ENCODE assay signal across 8 mouse cellular contexts in the genomic region with DNA sequence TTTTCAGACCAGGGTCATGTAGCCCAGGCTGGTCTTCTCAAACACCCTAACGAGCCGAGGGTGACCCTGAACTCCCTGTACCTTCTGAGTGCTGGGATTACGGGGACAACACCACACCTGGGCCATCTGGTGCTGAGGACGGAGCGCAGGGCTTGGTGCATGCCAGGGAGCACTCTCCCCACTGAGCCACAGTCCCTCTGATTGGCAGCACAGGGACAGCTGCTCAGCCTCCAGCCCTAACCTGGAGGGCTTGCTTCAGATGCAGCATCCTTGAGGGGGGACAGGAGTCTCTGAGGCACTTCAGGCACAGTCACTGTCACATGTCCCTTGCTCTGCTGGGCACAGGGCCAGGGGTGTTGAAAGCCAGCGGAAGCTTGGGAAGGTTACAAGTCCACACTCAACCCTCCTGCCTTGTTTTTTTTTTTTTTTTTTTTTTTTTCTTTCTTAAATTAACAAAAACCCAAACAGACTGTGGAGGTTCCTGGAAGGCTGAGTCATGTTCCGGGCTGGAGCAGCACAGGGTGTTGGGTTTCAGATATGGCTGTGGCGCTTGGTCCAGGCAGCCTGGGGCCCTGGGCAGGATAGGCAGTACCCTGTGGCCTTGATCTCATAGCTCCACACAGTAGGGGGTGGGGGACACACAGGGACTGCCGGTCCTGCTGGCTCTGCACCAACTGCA. TPM values are rescaled to one million over a fixed set of nuclear protein-coding genes. Genes with fewer than 3 reads are reported as not detected.
DNase-seq lines count a peak whose midpoint lies in the region; ATAC-seq and TF ChIP-seq lines count a peak whose summit lies in the region.

No protein-coding gene starts in this region.

- H3K4me1 ChIP-seq in intestine, embryonic 15.5 days (replicated peaks): peaks cover 23% of the 10 kb centered on the region
- peaks cover 12% of the 10 kb centered on the region for H3K4me1 ChIP-seq in thymus, adult 2 months (replicated peaks; ENCODE audit: control insufficient read depth, insufficient read depth, low read length)

- DNase-seq in adrenal gland, adult 18-20 months (ENCODE audit: low spot score in 2 of 2): peak; percentile 82 to 88
- peak; percentile 89 for DNase-seq in cerebellum, postnatal 10 days
- peak; percentile 83 for DNase-seq in gastrocnemius, postnatal 10 days
- DNase-seq in left cerebral cortex, postnatal 25 days (ENCODE audit: low spot score in 2 of 2): peak; percentile 64 to 82
- peak; percentile 54 for DNase-seq in right cerebral cortex, postnatal 4 days
- DNase-seq in thymus, adult 2 months: no peak

- TF ChIP-seq POLR2A in thymus, adult 2 months (IDR thresholded peaks at IDR 0.05; ENCODE audit: control insufficient read depth, extremely low read depth, insufficient read depth, low read length, poor library complexity): no peak

- no peaks in the 10 kb centered on the region for H3K27me3 ChIP-seq in intestine, embryonic 15.5 days (replicated peaks)
- H3K27me3 ChIP-seq in thymus, adult 2 months (ENCODE audit: control insufficient read depth, insufficient read depth, low read length): no peaks in the 10 kb centered on the region

- H3K9ac ChIP-seq in intestine, embryonic 15.5 days: peak overlapping the region; percentile 31; the same call in 1 of the 2 replicates

- H3K9me3 ChIP-seq in intestine, embryonic 15.5 days: no peaks in the 10 kb centered on the region

- TF ChIP-seq CTCF in thymus, adult 2 months (IDR thresholded peaks at IDR 0.05; ENCODE audit: borderline replicate concordance, control insufficient read depth, extremely low read depth, insufficient read depth, low read length, poor library complexity): no peak

- H3K36me3 ChIP-seq in intestine, embryonic 15.5 days: peaks cover 3% of the 10 kb centered on the region; the same call in 1 of the 2 replicates
- H3K36me3 ChIP-seq in thymus, adult 2 months (ENCODE audit: control insufficient read depth, insufficient read depth, low read length): peaks cover 3% of the 10 kb centered on the region; the same call in 1 of the 2 replicates

- no peak overlapping the region for H3K4me2 ChIP-seq in intestine, embryonic 15.5 days (replicated peaks)

- no peak overlapping the region for H3K4me3 ChIP-seq in intestine, embryonic 15.5 days (replicated peaks)
- H3K4me3 ChIP-seq in thymus, adult 2 months (ENCODE audit: control insufficient read depth, insufficient read depth, low read length): no peak overlapping the region

- intact Hi-C loops in left cerebral cortex, postnatal 25 days (cut with DNase I): no loop called here

- ATAC-seq in intestine, embryonic 15.5 days: peak; percentile 78
- ATAC-seq in megakaryocyte, adult 5-6 weeks (ENCODE audit: poor library complexity, severe bottlenecking): peak; percentile 41

- WGBS in intestine, embryonic 15.5 days: 59% methylated on average over 9 of the region's 9 CpGs
- 72% methylated on average over 9 of the region's 9 CpGs for WGBS in thymus, adult 2 months

- peak overlapping the region; percentile 76 for H3K27ac ChIP-seq in intestine, embryonic 15.5 days
- H3K27ac ChIP-seq in thymus, adult 2 months (ENCODE audit: control insufficient read depth, insufficient read depth, low read length): no peak overlapping the region

RNA-seq across cellular contexts. Expression of a gene that starts 24.0 kb away (rescaled TPM):
- 1,000 to 10,000 TPM; 1,091 to 1,886 TPM for total RNA-seq in adrenal gland, adult 18-20 months (2021)
- 100 to 1,000 TPM; 380 to 398 TPM for total RNA-seq in gastrocnemius, postnatal 10 days (2021)
- polyA plus RNA-seq in intestine, embryonic 15.5 days (2015; fragmentation: Nextera tagmentation; extraction: Ambion mirVana): 712 and 771 TPM in 2 replicates
- 100 to 1,000 TPM; 504 to 528 TPM for total RNA-seq in left cerebral cortex, postnatal 25 days (2021)
- 259 and 303 TPM in 2 replicates for total RNA-seq in megakaryocyte, adult 5-6 weeks (2015)
- 375 and 378 TPM in 2 replicates for total RNA-seq in megakaryocyte, adult 5-6 weeks (2017)
- polyA plus RNA-seq in thymus, adult 2 months (2012; rRNA removed): 517 and 598 TPM in 2 replicates

RNA-seq across cellular contexts. Expression of a gene that starts 31.4 kb away (rescaled TPM):
- total RNA-seq in adrenal gland, adult 18-20 months (2021): 10 to 100 TPM; 86.3 to 94.3 TPM
- total RNA-seq in gastrocnemius, postnatal 10 days (2021): 10 to 100 TPM; 62.1 to 62.7 TPM
- 206 and 218 TPM in 2 replicates for polyA plus RNA-seq in intestine, embryonic 15.5 days (2015; fragmentation: Nextera tagmentation; extraction: Ambion mirVana)
- total RNA-seq in left cerebral cortex, postnatal 25 days (2021): 10 to 100 TPM; 71.3 to 74.8 TPM
- 70.2 and 70.7 TPM in 2 replicates for total RNA-seq in megakaryocyte, adult 5-6 weeks (2015)
- 58.4 and 69.2 TPM in 2 replicates for total RNA-seq in megakaryocyte, adult 5-6 weeks (2017)
- 211 and 226 TPM in 2 replicates for polyA plus RNA-seq in thymus, adult 2 months (2012; rRNA removed)

RNA-seq across cellular contexts. Expression of a gene that starts 34.4 kb away (rescaled TPM):
- 10 to 100 TPM; 31.0 to 41.4 TPM for total RNA-seq in adrenal gland, adult 18-20 months (2021)
- 10 to 100 TPM in 1 of 2 experiments, 1 to 10 TPM in 1; 7.7 to 11.6 TPM for total RNA-seq in gastrocnemius, postnatal 10 days (2021)
- 12.8 and 14.0 TPM in 2 replicates for polyA plus RNA-seq in intestine, embryonic 15.5 days (2015; fragmentation: Nextera tagmentation; extraction: Ambion mirVana)
- total RNA-seq in left cerebral cortex, postnatal 25 days (2021): 10 to 100 TPM; 17.8 to 17.9 TPM
- total RNA-seq in megakaryocyte, adult 5-6 weeks (2015): 32.4 and 33.0 TPM in 2 replicates
- total RNA-seq in megakaryocyte, adult 5-6 weeks (2017): 41.9 and 46.7 TPM in 2 replicates
- polyA plus RNA-seq in thymus, adult 2 months (2012; rRNA removed): 127 and 138 TPM in 2 replicates

RNA-seq across cellular contexts. Expression of a gene that starts 44.6 kb away (rescaled TPM):
- 100 to 1,000 TPM; 154 to 158 TPM for total RNA-seq in adrenal gland, adult 18-20 months (2021)
- 100 to 1,000 TPM; 105 to 110 TPM for total RNA-seq in gastrocnemius, postnatal 10 days (2021)
- 14.4 and 21.2 TPM in 2 replicates for polyA plus RNA-seq in intestine, embryonic 15.5 days (2015; fragmentation: Nextera tagmentation; extraction: Ambion mirVana)
- total RNA-seq in left cerebral cortex, postnatal 25 days (2021): 10 to 100 TPM; 92.1 to 95.0 TPM
- total RNA-seq in megakaryocyte, adult 5-6 weeks (2015): 58.0 and 60.7 TPM in 2 replicates
- total RNA-seq in megakaryocyte, adult 5-6 weeks (2017): 142 and 146 TPM in 2 replicates
- polyA plus RNA-seq in thymus, adult 2 months (2012; rRNA removed): 265 and 270 TPM in 2 replicates

RNA-seq across cellular contexts. Expression of a gene that starts 54.5 kb away (rescaled TPM):
- total RNA-seq in adrenal gland, adult 18-20 months (2021): 1 to 10 TPM; 5.5 to 7.3 TPM
- 1 to 10 TPM; 2.0 to 3.5 TPM for total RNA-seq in gastrocnemius, postnatal 10 days (2021)
- polyA plus RNA-seq in intestine, embryonic 15.5 days (2015; fragmentation: Nextera tagmentation; extraction: Ambion mirVana): 6.3 and 6.5 TPM in 2 replicates
- total RNA-seq in left cerebral cortex, postnatal 25 days (2021): 1 to 10 TPM; 3.6 to 4.0 TPM
- total RNA-seq in megakaryocyte, adult 5-6 weeks (2015): 135 and 140 TPM in 2 replicates
- 235 and 237 TPM in 2 replicates for total RNA-seq in megakaryocyte, adult 5-6 weeks (2017)
- 1,362 and 1,504 TPM in 2 replicates for polyA plus RNA-seq in thymus, adult 2 months (2012; rRNA removed)
